Mouse (Mus musculus) testis, postnatal 10 days (tissue): ENCODE measurements around the gene Actl10.

Experiments
- DNase-seq: peaks from one replicate; pipeline ENCODE4 v3.0.0; 2021; ENCODE audit warnings: low spot score

The Actl10 gene

DNA sequence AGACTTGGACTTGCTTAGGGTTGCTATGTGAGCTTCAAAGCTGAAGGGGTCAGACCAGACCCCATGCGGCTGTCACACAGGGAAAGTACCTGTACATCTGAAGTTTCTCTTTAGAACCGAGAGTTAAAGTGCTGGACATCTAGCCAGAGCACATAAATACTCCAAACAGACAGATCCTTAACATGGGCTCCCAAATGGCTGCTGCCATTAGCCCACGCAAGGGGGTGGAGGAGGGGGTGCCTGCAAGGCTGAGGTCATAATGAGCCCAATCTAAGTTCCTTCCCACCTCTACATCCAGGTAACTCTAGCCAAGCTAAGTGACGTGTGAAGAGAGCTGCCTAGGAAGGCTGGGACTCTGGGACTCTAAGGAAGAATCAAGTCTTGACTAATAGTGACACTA is at the start of gene Actl10:
TSS of gene Actl10 (plus strand) at position 301 of the 400 bp plus-strand sequence.
- no peak for DNase-seq

DNA sequence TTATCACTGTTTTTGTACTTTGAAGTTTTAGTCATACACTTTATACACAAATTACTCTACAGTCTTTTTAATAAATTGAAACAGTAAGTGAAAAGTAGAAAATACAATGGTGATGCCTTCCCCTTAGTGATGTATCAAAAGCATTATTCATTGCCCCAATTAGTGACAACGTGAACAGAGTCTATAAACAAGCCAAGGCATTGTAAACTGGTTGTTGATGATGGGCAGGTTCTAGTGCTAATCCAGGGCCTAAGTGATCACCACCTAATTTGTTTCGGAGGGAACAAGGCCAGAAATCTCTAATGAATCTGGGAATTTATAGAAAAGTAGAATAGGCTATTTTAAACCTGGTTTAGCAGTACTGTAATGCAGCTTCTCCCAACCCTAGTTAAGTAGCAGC is 44.5 kb upstream of the Actl10 start:
- no peak for DNase-seq

DNA sequence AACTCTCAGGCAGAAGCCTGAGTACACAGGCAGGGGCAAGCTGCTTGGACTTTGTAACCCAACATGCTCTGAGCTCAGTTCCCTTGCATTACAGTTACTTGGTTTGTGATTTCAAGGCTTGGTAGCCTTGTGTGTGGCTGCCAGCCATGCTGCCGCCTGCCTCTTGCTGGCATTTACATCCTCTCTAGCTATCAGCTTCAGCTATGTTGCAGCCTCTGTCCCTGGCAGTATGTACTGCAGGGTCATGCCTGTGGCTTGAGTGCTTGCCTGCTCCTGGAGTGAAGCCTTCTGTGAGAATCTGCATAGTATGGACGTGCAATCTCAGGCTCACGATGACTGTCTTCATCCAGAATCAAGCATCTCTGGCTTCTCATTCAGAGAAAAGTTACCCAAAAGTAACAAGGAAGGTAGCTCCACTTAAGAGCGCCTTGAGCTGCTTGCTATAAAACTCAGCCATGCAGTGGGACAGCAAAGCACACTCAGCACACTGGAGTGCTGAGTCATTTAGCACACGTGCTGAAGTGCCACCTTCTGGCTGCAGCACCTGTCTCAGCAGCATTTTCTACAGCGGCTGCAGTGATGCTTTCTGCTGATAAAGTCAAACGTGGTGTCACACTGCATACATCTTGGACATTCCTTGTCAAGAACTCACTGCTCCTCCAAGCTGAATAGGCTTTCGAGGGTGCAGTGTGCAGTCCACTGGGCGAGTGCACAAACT is 43.9 kb upstream of the Actl10 start:
- DNase-seq: no peak

DNA sequence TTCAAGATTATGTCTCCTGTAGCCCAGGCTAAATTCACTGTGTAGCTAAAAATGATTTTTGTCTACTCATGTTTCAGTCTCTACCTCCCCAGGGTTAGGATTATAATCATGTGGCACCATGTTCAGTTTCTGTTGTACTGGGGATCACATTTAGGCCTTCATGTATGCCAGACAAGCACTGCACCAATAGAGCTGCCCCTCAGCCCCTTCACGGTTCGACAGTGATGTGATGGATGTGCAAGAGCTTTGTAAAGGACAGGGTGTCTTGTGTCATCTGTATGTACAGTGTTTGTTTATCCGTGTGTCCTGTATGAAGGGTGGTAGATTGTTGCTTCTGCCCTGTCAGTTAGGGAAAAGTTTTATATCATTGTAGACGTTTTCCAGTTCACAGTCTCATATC is 43.1 kb upstream of the Actl10 start:
- DNase-seq: no peak

DNA sequence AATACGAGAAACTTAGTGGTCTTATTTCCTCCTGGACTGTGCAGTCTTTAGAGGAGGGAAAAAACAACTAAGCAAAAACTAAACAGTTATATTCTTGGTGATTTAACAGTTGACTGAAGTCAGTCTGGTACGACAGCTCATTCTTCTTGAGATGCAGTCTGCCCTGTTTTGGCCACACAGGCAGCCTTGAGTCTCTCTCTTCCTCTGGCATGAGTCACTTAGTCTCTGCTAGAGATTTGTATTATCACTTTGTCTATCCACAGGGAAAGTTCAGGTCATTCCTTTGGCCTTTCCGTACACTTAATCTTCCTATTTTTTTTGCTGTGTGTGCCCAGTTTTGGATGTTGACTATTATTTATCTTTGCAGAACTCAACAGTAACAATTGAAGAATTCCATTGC is 41.4 kb upstream of the Actl10 start:
- DNase-seq: no peak

DNA sequence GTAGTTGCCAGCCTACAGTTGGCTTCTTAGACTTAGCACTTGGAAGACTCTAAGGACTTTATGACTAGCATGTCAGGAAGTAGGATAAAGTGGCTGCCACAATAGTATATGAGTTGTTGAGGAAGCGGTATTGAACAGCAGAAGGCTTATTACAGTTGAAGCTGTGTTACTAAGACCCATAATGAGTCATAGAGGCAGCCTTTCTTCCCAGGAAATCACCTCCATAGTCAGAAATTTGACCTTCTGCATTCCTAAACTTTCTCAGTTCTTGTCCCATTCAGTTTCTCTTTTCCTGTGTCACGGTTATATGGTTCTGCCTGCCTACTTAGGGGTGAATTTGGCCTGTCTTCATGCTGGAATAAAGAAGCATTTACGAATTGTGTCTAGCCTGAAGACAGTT is 34.6 kb upstream of the Actl10 start:
- DNase-seq: no peak

DNA sequence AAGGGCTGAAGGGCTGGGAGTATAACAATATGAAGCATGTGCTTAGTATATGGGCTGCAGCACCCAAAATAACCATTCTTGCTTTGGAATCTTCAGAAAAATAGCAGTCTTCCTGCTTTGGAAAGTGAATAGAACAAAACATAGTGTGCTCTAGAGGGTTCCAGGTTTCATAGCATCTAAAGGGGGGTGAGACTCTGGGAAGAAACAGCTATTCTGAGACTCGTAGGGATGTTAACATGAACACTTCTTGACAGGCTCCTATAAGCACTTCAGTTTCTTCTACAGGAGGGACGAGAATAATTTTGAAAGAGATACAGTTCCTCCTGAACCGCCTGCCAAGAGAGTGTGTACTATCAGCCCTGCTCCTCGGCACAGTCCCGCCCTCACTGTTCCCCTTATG is 34.2 kb upstream of the Actl10 start:
- no peak for DNase-seq

DNA sequence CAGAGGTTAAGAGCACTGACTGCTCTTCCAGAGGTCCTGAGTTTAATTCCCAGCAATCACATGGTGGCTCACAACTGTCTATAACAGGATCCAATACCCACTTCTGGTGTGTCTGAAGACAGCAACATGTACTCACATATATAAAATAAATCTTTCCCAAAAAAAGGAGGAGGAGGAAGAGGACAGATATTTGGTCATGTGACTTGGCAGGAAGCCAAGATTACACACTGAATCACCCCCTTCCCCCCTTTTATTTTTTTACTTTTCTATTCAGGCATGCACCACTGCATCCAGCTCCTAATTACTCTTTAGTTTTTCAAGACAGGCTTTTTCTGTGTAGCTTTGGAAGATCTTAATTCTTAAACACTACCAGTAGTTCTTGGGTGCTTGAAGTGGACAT is 30.1 kb upstream of the Actl10 start:
- DNase-seq: no peak

DNA sequence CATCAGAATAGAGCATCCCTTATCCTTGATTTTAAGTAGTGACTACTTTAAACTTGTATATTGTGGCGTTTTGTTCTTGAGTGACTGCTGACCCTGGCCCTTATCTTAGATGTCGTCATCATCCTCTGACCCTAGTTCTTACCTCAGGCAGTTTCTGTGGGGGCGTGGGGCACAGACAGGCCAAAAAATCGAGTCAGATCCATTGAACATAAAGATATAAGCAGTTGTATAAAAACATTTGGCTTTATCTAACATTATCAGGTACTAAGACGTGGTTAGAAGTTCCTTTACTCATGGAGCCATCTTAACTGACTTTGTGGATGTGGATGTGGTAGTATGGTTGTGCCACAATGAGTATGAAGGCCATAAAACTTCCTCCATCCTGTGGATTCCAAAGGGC is 29.2 kb upstream of the Actl10 start:
- DNase-seq: no peak

DNA sequence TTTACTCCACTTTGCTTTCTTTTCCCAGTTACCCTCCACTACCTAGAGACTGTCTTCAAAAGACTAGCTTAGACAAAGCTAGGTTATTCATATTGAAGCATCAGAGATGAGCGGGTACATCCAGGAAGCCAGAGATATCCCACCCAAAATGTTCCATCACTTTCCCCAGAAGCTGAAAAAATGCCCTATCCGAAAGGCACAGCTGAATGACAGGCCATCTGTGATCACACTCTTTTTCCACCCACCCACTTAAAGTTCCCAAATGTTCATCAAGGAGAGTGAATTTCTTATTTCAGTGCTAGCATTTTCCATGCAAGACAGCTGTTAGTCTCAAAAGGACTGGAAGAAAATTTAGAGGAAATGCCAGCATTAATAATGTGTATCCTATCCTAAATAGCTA is 26.3 kb upstream of the Actl10 start:
- DNase-seq: no peak

DNA sequence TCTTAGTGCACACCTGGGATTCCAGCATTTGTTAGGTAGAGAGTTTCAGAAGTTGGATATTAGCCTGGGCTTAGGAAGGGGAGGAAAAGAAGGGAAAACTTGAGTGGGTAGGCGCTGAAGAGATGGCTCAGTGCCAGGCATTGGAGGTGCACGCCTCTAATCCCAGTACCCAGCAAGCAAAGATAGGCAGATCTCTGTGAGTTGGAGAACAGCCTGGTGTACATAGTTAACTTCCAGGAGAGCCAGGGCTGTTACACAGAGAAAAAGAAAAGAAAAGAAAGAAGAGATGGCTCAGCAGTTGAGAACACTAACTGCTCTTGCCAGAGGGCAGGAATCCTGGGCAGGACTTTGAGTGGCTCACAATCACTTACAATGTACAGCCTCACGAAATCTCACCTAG is 25.0 kb upstream of the Actl10 start:
- no peak for DNase-seq

DNA sequence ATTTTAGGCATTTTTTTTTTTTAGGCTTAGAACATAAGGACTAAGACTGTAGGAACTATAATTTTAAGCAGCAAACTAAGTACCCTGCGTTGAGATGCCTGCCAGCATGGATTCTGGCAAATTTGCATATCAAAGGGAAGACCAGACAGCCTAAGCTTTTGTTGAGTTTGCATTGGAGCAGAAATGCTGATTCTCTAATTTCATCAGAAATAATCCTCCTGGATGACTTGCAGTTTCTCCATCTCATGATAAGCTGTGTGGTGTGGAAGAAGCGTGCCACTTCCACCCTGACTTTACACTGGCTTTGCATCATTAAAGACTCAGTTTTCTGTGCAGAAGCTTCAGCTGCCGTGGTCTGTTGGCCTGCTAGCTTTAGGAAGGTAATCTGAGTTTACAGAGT is 18.7 kb upstream of the Actl10 start:
- no peak for DNase-seq

DNA sequence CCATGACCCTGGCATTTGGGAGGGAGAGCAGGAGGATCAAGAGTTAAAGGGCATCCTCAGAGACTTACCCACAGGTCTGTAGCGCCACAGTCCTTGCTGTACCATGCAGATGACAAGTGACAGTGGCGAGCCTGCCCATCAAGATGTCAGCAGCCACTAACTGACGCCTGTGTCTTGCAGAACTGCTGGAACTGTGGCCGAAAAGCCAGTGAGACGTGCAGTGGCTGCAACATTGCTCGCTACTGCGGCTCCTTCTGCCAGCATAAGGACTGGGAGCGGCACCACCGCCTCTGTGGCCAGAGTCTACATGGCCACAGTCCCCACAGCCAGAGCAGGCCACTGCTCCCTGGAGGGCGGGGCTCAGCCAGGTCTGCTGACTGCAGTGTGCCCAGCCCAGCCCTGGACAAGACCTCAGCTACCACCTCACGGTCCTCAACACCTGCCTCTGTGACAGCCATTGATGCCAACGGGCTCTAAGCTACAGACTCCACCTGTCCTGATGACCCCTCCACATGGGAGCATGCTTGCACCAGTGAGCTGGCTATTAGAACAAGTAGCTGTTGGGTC is 16.8 kb upstream of the Actl10 start:
- DNase-seq: no peak

DNA sequence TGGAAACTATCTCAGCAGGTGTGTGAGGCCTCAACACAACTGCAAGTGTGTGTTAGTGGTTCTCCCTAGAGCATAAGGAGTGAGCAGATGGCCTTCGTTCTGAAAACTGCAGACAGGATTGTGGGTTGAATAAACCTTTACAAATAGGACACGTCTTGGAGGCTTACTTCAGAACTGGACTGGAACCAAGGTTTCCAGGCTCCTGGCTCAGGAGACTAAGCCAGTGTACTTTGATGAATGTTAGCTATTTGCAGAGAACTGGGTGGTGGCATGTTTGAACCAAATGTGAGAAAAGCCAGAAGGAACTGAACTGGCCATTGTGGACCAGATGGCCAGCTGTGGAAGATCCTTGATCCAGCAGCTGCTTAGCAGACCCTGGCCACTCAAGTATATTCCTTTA is 13.3 kb upstream of the Actl10 start:
- no peak for DNase-seq

DNA sequence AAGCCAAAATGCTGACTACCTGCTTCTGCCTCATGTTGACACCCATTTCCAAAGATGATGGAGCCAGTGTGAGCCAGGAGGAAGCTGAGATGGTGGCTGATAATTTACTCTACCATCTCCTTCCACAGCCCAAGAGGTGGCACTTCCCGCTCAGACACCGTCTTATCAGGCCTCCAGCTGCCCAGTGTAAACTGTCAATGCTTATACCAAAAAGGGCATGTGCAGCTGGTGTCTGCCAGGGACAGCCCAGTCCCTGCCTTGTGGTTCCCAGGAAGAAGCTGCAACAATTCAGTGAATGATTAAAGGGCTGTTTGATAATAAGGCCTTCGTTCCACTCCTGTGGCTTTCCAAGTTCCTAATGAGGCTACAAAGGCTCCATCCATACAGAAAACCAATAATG is 12.9 kb upstream of the Actl10 start:
- no peak for DNase-seq

DNA sequence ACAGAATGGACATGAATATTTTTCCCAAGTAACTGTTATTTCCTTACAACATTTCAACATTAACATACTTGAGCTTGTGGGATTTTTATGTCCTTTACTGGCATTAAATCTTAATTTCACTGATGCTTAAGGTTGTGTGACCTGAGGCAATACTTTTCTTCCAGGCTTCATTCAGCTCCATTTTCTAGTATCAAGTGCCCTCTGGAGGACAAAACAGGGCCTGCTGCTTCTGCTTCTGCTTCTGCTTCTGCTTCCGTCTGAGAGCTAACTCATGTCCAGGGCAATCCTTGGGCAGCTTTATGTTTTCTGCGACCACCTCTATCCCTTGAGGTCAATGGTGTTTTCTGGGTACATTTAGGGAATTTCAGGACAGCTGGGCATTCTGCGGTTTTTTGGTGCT is 11.9 kb upstream of the Actl10 start:
- no peak for DNase-seq

DNA sequence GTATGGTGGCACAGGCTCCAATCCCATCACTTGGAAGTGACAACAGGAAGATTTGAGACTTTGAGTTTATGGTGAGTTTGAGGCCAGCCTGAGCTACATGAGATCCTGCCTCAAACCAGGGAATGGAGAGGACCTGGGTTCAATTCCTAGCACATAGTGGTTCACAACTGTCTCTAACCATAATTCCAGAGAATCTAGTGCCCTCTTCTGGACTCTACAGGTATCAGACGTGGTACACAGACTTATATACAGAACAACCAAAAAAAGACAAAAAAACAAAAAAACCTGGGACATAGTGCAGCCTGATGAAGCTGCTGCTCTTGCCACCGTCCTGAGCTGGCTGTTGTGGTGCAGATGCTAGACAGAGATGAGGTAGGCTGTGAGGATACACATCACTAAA is 9.9 kb upstream of the Actl10 start:
- DNase-seq: no peak

DNA sequence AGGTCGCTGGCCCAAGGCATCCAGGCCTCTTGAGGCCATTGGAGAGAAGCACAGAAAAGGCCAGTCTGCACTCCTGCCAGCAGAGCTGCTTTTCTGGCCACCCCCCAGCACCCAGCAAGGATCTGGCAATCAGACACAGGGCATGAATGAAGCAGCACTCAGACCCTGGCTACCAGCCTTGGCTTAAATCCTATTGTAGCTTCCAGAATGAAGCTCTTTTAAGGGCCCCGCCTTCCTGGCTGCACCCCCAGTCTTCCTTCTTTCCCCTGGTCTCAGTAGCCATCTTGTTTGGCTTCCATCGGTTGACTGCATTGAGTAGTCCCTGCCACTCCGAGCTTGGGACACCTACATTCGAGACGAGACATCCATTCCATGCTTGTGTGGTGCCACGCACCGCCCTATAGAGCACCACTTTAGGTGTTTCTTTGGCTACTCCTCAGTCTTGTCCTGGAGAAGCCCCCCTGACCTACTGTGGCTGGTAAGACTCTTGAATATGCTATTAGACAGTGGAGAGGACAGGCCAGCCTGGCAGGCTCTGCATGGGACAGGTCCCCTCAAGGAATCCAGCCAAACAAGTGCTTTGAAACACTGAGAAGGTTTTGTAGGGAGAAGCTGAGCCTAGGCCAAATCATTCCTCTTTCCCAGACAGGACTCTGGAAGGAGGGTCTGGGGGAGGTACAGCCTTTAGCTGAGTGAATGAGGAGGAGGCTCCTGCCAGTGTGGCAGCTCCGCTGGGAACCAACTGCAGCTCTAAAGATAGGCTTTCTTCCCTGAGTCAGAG is 7.8 kb upstream of the Actl10 start:
- DNase-seq: peak; percentile 58

DNA sequence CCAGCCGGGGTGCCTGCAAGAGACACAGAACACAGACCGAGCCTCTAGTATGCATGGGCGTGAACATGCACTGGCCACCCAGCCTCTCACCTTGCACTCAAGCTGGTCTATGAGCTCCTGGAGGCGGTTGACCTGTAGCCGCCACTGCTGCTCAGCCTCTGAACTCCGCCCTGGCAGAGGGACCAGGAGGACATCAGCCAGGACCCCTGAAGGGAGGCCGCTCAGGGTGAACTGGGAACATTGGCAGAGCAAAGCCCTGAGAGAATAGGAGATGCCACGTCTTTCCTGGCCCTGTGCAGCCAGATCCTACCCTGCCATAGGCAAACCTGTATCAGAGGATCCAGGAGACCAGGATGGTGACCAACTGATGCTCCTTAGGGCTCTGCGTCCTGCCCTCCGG is 4.9 kb upstream of the Actl10 start, which contains the start of gene 1700003F12Rik:
TSS of gene 1700003F12Rik (plus strand) at position 375 of the 400 bp plus-strand sequence.
- DNase-seq: no peak

DNA sequence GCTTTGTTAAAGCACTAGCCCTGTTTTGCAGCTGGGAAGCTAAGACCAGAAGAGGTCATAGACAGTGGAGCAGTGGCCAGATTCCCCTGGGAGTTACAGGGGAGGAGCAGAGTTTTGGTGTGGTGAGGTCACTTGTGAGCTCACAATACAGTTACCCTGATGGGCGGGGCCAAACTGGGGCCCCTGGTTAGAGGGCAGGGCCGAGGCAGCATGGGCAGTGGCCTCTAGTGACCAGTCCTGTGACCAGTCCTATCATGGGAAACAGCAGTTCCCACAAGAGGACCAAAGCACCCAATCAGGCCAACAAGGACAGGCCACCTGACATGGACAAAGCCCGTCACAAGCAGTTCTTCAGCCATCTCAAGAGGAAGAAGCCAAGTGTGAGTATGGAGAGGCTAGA is 2.9 kb upstream of the Actl10 start:
- peak; percentile 71 for DNase-seq

DNA sequence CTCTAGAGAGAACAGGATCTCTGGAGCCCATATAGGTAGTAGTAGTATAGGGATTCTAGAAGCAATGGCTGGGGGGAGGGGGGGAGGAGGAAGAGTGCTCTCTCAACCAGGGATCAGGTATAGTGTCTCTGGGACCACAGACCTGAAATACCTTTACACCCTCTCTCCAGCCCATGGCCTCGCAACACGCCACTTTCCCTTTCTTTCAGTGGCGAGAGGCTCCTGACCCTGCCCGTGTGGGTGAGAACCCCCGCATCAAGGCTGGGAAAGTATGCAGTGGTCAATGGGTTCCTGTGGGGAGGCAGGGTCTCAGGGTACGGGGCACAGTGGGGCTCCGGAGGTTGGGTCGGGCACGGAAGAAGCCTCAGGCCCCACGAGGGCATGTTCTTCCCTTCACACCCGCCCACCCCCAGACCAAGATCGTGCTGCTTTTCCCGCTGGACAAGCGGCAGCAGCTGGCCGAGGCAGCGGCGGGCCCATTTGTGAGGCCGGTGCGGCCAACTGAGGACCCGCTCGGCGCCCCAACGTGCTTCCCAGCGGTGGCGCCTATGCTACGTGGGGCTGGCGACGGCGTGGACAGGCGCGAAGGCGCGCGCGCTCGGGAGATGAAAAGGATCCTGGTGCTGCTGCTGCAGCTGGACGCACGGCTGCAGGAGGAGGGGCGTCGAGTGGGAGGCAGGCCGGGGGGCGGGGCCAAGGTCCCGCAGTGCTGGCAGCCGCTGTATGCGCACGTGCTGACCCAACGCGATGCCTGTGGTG is 2.3 kb upstream of the Actl10 start:
- DNase-seq: peak; percentile 87

DNA sequence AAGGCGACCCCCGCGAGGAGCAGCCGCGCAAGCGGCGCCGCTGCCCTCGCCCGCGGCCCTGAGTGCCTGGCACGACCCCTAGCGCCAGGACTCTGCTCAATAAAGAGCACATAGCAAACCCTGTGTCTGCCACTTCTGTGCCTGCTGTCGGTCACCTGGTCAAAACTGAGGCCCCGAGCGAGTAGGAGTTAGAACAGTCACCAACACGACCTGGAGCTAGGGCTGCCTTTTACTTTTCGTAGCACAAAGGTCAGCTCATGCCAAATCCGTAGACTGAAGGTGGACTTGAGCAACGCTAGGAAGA is 1.7 kb upstream of the Actl10 start:
- no peak for DNase-seq

DNA sequence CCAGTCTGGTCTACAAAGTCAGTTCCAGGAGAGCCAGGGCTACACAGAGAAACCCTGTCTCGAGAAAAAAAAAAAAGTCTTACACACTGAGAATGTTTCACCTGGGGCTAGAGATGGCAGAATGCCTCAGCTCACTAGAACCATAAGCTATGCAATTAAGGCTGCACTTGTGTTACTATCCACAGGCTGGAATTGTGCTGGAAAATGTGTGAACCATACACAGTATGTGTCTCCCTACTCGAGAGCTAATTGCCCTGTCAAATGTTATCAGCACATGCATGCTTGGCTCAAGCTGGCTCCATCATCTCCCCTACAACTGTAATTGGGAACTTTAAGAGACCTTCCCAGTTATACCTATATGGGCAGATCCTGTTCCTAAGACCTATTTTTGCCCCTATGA is 639 bp upstream of the Actl10 start:
- no peak for DNase-seq
